Mouse (Mus musculus) ovary, adult 10 weeks (tissue): ENCODE data around the gene Ubqln4. TPM values are rescaled to one million over a fixed set of nuclear protein-coding genes. Genes with fewer than 3 reads are reported as not detected.

Experiments
- polyA plus RNA-seq: library from polyadenylated mRNA; stranded (reverse); fragments of 350-450 nt; fragmentation: Illumina TruSeq; extraction: RNeasy Lipid Tissue Mini Kit (QIAGEN cat#74804); gene quantifications from one replicate; pipeline ENCODE4 v1.2.3, GENCODE M21; 2014

The Ubqln4 gene
- polyA plus RNA-seq = 24.3 TPM

DNA sequence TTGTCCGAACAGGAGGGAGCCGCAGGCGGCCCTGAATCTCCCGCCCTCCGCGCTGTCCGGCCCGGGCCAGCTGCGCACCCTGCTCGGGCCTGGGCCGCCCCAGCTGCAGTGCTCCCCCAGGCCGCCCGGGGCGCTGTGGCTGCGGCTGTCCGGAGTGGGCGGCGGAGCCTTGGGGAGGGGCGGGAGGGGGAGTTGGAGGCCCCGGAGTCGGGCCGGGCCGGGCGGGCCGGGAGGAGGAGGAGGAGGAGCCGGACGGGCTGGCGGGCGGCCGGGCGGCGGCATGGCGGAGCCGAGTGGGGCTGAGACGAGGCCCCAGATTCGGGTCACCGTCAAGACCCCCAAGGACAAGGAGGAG lies at the start of gene Ubqln4:
Gene Ubqln4, plus strand, starts transcription at position 234 of the 355 bp plus-strand sequence.

DNA sequence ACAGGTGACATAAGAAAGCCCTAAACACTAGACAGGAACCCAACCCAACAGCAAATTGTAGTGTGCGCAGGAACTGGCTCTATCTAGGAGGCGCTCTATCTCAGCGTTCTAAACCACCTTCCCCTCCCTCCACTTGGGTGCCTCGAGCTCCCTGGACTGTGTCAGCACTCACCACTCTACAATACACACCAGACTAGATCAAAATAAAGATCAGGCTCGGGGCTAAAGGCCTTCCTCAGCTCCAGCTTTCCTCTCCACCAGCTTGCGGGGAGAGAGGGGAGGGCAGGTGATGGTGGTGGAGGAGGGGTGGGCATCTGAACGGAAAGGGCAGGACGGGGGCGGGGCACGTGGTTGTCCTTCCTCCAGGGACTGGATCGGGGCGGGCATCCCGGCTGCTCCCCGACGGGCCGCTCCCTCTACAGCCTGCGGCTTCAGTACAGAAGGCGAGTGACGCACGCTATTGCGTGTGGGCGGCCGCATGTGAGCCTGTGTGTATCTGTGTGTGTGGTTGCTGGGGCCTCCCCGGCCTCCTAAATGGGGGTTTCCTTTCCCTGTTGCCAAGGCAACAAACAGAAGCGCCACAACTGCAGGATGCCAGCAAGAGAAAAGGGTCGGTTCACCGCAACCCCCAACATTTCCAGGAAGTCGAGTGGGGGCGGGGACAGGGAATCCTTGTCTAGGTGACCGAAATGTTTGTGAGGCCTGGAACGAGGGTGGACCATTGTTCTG lies 43.7 kb upstream of the Ubqln4 start, which contains the start of gene Lmna:
Gene Lmna, minus strand, starts transcription at position 265 of the 729 bp plus-strand sequence.

DNA sequence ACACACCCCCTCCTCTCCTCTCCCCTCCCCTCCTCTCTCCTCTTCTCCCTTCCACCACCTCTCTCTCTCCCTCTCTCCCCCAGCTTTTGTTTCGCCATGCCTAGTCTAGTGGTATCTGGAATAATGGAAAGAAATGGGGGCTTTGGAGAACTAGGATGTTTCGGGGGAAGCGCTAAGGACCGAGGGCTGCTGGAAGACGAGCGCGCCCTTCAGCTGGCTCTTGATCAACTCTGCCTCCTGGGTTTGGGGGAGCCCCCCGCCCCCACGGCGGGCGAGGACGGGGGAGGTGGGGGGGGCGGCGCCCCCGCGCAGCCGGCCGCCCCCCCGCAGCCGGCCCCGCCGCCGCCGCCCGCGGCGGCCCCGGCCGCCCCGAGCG lies 21.3 kb upstream of the Ubqln4 start, which contains the start of gene Mex3a:
Gene Mex3a, plus strand, starts transcription at position 97 of the 376 bp plus-strand sequence.

DNA sequence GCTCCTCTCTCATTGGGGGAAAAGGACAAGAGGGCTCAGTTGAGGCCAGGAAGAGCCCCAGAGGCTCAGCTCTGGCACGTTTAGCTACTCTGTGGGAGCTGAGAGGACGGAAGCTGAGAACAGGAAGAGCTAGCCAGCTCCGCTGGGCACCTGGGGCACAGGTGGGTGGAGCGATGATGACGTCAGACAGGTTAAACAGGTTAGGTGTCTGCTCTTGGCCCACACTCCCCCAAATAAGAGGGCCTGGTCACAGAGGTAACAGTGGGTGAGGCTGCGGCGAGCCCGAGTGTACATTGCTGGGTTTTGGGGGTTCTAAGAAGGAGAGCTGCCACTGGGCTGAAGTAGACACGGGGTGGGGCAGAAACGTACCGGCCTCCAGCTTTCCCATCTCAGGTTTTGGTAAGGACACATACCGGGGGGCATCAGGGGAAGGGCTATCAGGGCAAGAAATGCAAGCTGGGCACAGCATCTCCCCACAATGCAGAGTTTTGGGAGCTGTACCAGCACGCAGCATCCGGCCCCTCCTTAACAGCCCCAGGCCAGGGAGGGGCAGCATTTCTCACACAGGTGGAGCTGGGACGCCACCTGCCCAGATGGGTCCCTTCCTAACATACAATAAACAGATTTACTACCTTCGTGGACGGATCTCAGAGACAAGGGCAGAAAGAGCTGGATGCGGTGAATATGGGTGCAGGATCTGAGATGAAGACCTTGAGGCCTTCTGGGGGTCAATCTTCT lies 5.2 kb upstream of the Ubqln4 start, which contains the start of gene Rab25:
Gene Rab25, minus strand, starts transcription at position 121 of the 738 bp plus-strand sequence.

DNA sequence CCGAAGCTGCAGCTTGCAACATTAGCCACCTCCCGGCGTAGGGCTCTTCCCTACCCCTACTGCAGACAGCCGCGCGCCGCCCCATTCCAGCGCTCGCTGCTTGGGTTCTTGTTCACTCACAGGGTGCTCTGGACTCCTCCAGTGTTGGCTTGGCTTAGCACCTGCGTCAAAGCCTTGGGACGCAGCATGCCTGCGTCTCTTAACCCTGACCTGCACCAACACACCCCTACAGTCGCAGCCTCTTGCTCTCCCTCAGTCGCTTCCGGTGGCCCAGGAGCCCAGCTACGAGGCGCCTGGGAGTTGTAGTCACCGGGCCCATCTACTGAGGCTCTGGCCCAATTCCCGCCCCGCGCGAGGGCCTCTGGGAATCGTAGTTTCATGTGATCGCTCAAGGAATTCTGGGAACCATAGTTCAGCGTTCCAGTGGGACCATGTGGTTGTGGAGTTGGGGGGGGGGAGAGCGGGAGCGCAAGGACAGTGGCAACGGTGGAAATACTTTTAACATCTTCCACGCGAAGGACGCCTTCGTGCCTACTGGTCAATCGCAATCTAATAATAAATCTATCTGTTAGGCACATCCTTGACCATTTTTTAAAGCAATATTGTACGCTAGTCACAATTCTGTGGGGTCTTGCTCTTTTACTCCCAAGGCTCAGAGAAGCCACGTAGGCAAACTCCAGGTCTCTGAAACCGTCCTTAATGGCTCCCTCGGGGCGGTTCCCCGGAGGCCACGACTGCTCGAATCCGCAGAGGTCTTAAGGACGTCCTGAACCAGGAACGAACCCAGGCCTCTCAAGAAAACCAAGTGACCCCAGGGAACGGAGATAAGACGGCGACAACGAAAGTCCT lies 658 bp upstream of the Ubqln4 start, which contains the start of gene Lamtor2:
Gene Lamtor2, minus strand, starts transcription at position 399 of the 849 bp plus-strand sequence.

DNA sequence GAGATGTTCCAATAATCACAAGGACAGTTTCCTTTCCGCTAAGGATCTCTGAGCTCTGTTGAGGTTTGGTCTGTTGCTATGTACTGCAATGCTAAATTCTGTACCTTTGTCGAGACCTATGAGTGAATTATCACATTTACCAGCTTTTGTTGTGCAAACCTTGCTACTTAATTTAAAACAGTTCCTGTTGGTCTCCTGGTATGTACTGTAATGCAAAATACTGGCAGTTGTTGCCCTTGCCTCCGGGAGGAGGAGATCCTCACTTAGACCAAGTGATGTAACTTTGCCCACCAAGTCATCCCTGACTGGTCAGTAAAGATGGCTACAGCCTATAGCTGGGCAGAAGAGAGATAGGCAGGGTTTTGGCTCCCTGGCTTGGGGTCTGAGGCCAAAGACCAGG lies 22.0 kb downstream of the Ubqln4 start, which contains the start of gene Ssr2:
Gene Ssr2, plus strand, starts transcription at position 337 of the 400 bp plus-strand sequence.

DNA sequence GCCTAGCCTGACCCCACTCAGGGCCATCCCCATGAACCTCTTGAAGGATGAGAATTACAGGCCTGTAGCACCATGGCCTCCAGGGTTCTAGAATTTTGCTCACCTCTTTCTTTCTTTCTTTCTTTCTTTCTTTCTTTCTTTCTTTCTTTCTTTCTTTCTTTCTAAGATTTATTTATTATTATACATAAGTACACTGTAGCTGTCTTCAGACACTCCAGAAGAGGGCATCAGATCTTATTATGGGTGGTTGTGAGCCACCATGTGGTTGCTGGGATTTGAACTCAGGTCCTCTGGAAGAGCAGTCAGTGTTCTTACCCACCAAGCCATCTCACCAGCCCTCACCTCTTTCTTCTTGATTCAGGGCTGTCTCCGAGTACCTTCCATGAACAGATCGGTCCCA lies 52.1 kb downstream of the Ubqln4 start, which contains the start of gene Arhgef2:
Gene Arhgef2, plus strand, starts transcription at position 301 of the 400 bp plus-strand sequence.

Other genes starting within 250 kb of the Ubqln4 start
- gene Glmp, start 228.7 kb upstream of the Ubqln4 start, polyA plus RNA-seq = 1.7 TPM
- gene Tmem79, start 217.6 kb upstream of the Ubqln4 start, polyA plus RNA-seq = not detected
- 22.4 TPM for gene Smg5, start 217.5 kb upstream of the Ubqln4 start, polyA plus RNA-seq
- 1.00 TPM for gene Paqr6, start 189.2 kb upstream of the Ubqln4 start, polyA plus RNA-seq
- gene Bglap3, start 181.0 kb upstream of the Ubqln4 start, polyA plus RNA-seq = not detected
- gene Bglap2, start 175.1 kb upstream of the Ubqln4 start, polyA plus RNA-seq = not detected
- not detected for gene Bglap, start 169.3 kb upstream of the Ubqln4 start, polyA plus RNA-seq
- 5.2 TPM for gene Pmf1, start 143.4 kb upstream of the Ubqln4 start, polyA plus RNA-seq
- 11.5 TPM for gene Slc25a44, start 128.6 kb upstream of the Ubqln4 start, polyA plus RNA-seq
- gene Sema4a, start 92.6 kb upstream of the Ubqln4 start, polyA plus RNA-seq = 4.3 TPM
- 5.7 TPM for gene Lmna, start 43.8 kb upstream of the Ubqln4 start, polyA plus RNA-seq
- 26.1 TPM for gene Mex3a, start 21.4 kb upstream of the Ubqln4 start, polyA plus RNA-seq
- gene Rab25, start 5.5 kb upstream of the Ubqln4 start, polyA plus RNA-seq = not detected
- gene Lamtor2, start 684 bp upstream of the Ubqln4 start, polyA plus RNA-seq = 3.2 TPM
- gene Ssr2, start 22.1 kb downstream of the Ubqln4 start, polyA plus RNA-seq = 43.2 TPM
- gene Arhgef2, start 52.2 kb downstream of the Ubqln4 start, polyA plus RNA-seq = 12.9 TPM
- gene Rxfp4, start 99.4 kb downstream of the Ubqln4 start, polyA plus RNA-seq = not detected
- 63.1 TPM for gene Khdc4, start 132.0 kb downstream of the Ubqln4 start, polyA plus RNA-seq
- gene Rit1, start 163.1 kb downstream of the Ubqln4 start, polyA plus RNA-seq = 11.4 TPM
- 19.6 TPM for gene Syt11, start 221.4 kb downstream of the Ubqln4 start, polyA plus RNA-seq